ENCODE assay signal across 8 mouse cellular contexts in genomic region chr10:128790398-128791124, GRCm38 (mm10). TPM values are rescaled to one million over a fixed set of nuclear protein-coding genes. Genes with fewer than 3 reads are reported as not detected.
DNase-seq lines count a peak whose midpoint lies in the region; ATAC-seq and TF ChIP-seq lines count a peak whose summit lies in the region.
"Had no signal": no experiment of that assay in that cellular context is flagged by ENCODE, and none has a peak within 500 bp of the region (broad histone marks: within the 10 kb centered on the region; RNA-seq: fewer than 3 reads in every experiment).

Gene Mmp19 (plus strand): TSS chr10:128790910.

- H3K4me1 ChIP-seq in lung, adult 2 months (ENCODE audit: control insufficient read depth, insufficient read depth, low read length): no peaks in the 10 kb centered on the region
- H3K4me1 ChIP-seq: limb, embryonic 10.5 days had no signal

- TF ChIP-seq POLR2A in lung, adult 2 months (IDR thresholded peaks at IDR 0.05; ENCODE audit: borderline replicate concordance, extremely low read depth, low read depth, low read length): no peak

- no peak for ATAC-seq in CD4-positive, CD25-positive, alpha-beta regulatory T cell, adult 4 months

- peak within 1 kb of the TSS; percentile 50 for H3K4me3 ChIP-seq in lung, adult 2 months (replicated peaks; ENCODE audit: extremely low read depth, low read depth, low read length)
- H3K4me3 ChIP-seq: limb, embryonic 10.5 days had no signal

- no peak for TF ChIP-seq CTCF in lung, adult 2 months (IDR thresholded peaks at IDR 0.05; ENCODE audit: insufficient read depth, low read length)

- DNase-seq in 3134 (ENCODE audit: extremely low read depth, insufficient read length, low spot score) (peak; percentile 40), MN1 (ENCODE audit: low spot score) (peak; percentile 32)
- DNase-seq in gonadal fat pad, adult 2 months (ENCODE audit: low read depth): no peak
- no peak for DNase-seq in lung, adult 2 months
- DNase-seq in cerebellum, adult 9-10 months: no peak
- no peak for DNase-seq in B cell, adult 2 months

- WGBS in lung, adult 2 months: 65% methylated on average over 7 of the region's 7 CpGs

RNA-seq across cellular contexts. Expression of gene Mmp19, which starts in this region (rescaled TPM):
- 15.4 and 21.7 TPM in 2 replicates for polyA plus RNA-seq in gonadal fat pad, adult 2 months (2012; rRNA removed)
- 10.0 and 10.3 TPM in 2 replicates for polyA plus RNA-seq in lung, adult 2 months (2012; rRNA removed)
- under 1 TPM in 1 of 2 experiments, not detected in 1; 0.27 TPM for polyA plus RNA-seq in CD4-positive, CD25-positive, alpha-beta regulatory T cell, adult 4 months (2017; shearing (Covaris generic))

Comparison
In these comparisons a context has a peak if more than half of its experiments do, and no peak if none do; other contexts are left out.
1. DNase-seq: peak in 3134 (single experiment) and MN1 (single experiment); none in gonadal fat pad, adult 2 months (single experiment), lung, adult 2 months (single experiment), cerebellum, adult 9-10 months (single experiment) and B cell, adult 2 months (0 of 2).